Mouse (Mus musculus): ENCODE data around the gene Ext2. TPM values are rescaled to one million over a fixed set of nuclear protein-coding genes. Genes with fewer than 3 reads are reported as not detected.

Ext2 gene
- total RNA-seq, 2 experiments from 2014 or later, result 40.4 to 44.1 TPM

GRCm38 (mm10) chr2:93779081-93779896, 43.1 kb downstream of the Ext2 start:
- intact Hi-C loops (cut with DNase I), result loop anchor here (10.0 kb wide), 1 partner anchor 564 kb away; no protein-coding TSS in a partner anchor
- DNase-seq, result no peak

- intact Hi-C loops (cut with DNase I), result loop anchor here (10.0 kb wide), 1 partner anchor 564 kb away; no protein-coding TSS in a partner anchor
These were observed 43.8 kb downstream of the Ext2 start for GRCm38 (mm10) chr2:93778616-93779015.

GRCm38 (mm10) chr2:93777056-93777430, 45.3 kb downstream of the Ext2 start:
- intact Hi-C loops (cut with DNase I), result loop anchor here (10.0 kb wide), 1 partner anchor 562 kb away; no protein-coding TSS in a partner anchor
- DNase-seq, result no peak

More at GRCm38 (mm10) chr2:93778616-93779015, 43.8 kb downstream of the Ext2 start:
- no peak for DNase-seq

GRCm38 (mm10) chr2:93776267-93777055, 45.9 kb downstream of the Ext2 start:
- no peak for DNase-seq
- intact Hi-C loops (cut with DNase I), result loop anchor here (10.0 kb wide), 1 partner anchor 562 kb away; no protein-coding TSS in a partner anchor

- intact Hi-C loops (cut with DNase I), result loop anchor here (10.0 kb wide), 1 partner anchor 561 kb away; no protein-coding TSS in a partner anchor
These were observed 46.9 kb downstream of the Ext2 start for GRCm38 (mm10) chr2:93775431-93775830.

GRCm38 (mm10) chr2:93774946-93775345, 47.4 kb downstream of the Ext2 start:
- intact Hi-C loops (cut with DNase I), result loop anchor here (10.0 kb wide), 1 partner anchor 560 kb away; no protein-coding TSS in a partner anchor
- no peak for DNase-seq

More at GRCm38 (mm10) chr2:93775431-93775830, 46.9 kb downstream of the Ext2 start:
- no peak for DNase-seq

GRCm38 (mm10) chr2:93772765-93773085, 49.6 kb downstream of the Ext2 start:
- intact Hi-C loops (cut with DNase I), result loop anchor here (10.0 kb wide), 1 partner anchor 558 kb away; no protein-coding TSS in a partner anchor
- no peak for DNase-seq

GRCm38 (mm10) chr2:93772054-93772764, 50.2 kb downstream of the Ext2 start:
- intact Hi-C loops (cut with DNase I), result loop anchor here (10.0 kb wide), 1 partner anchor 557 kb away; no protein-coding TSS in a partner anchor
- no peak for DNase-seq

GRCm38 (mm10) chr2:93770895-93771294, 51.5 kb downstream of the Ext2 start:
- intact Hi-C loops (cut with DNase I), result loop anchor here (10.0 kb wide), 1 partner anchor 556 kb away; no protein-coding TSS in a partner anchor
- DNase-seq, result no peak

- DNase-seq, result no peak
- intact Hi-C loops (cut with DNase I), result loop anchor here (10.0 kb wide), 1 partner anchor 555 kb away; no protein-coding TSS in a partner anchor
These were observed 52.5 kb downstream of the Ext2 start for GRCm38 (mm10) chr2:93769875-93770274.

GRCm38 (mm10) chr2:93765721-93766120, 56.6 kb downstream of the Ext2 start:
- intact Hi-C loops (cut with DNase I), result no loop called here
- no peak for DNase-seq

- intact Hi-C loops (cut with DNase I), result no loop called here
- no peak for DNase-seq
These were observed 58.2 kb downstream of the Ext2 start for GRCm38 (mm10) chr2:93764211-93764610.

GRCm38 (mm10) chr2:93760389-93760788, 62.0 kb downstream of the Ext2 start:
- DNase-seq, result no peak
- intact Hi-C loops (cut with DNase I), result no loop called here

GRCm38 (mm10) chr2:93759173-93759572, 63.2 kb downstream of the Ext2 start:
- DNase-seq, result no peak

GRCm38 (mm10) chr2:93758298-93758697, 64.1 kb downstream of the Ext2 start:
- intact Hi-C loops (cut with DNase I), result no loop called here
- DNase-seq, result no peak

More at GRCm38 (mm10) chr2:93759173-93759572, 63.2 kb downstream of the Ext2 start:
- intact Hi-C loops (cut with DNase I), result no loop called here

- intact Hi-C loops (cut with DNase I), result no loop called here
These were observed 68.0 kb downstream of the Ext2 start for GRCm38 (mm10) chr2:93754366-93754765.

GRCm38 (mm10) chr2:93753147-93753758, 69.1 kb downstream of the Ext2 start:
- no peak for DNase-seq
- intact Hi-C loops (cut with DNase I), result no loop called here

More at GRCm38 (mm10) chr2:93754366-93754765, 68.0 kb downstream of the Ext2 start:
- no peak for DNase-seq

- no peak for DNase-seq
- intact Hi-C loops (cut with DNase I), result no loop called here
These were observed 72.7 kb downstream of the Ext2 start for GRCm38 (mm10) chr2:93749709-93750108.

- intact Hi-C loops (cut with DNase I), result no loop called here
- DNase-seq, result no peak
These were observed 74.7 kb downstream of the Ext2 start for GRCm38 (mm10) chr2:93747538-93748126.

All from heart, postnatal 36 days (tissue).